ENCODE assay signal across 22 mouse cellular contexts in genomic region chr4:33739211-33739904, GRCm38 (mm10).
DNase-seq lines count a peak whose midpoint lies in the region; ATAC-seq and TF ChIP-seq lines count a peak whose summit lies in the region.
"Had no signal": no experiment of that assay in that cellular context is flagged by ENCODE, and none has a peak within 500 bp of the region (broad histone marks: within the 10 kb centered on the region; RNA-seq: fewer than 3 reads in every experiment).

No protein-coding gene starts in this region.

- intact Hi-C loops in left cerebral cortex, postnatal 25 days (cut with DNase I) = loop anchor here (5.0 to 10.0 kb wide), 2 partner anchors 143 to 495 kb away; no protein-coding TSS in a partner anchor

- H3K9ac ChIP-seq in liver, adult 2 months (ENCODE audit: low read depth, low read length) = no peak overlapping the region
- no peak overlapping the region for H3K9ac ChIP-seq in liver, embryonic 12.5 days
- H3K9ac ChIP-seq in midbrain, embryonic 11.5 days (ENCODE audit: low read length) = no peak overlapping the region
- H3K9ac ChIP-seq: embryonic facial prominence, embryonic 13.5 days; forebrain, embryonic 12.5 days; hindbrain, embryonic 14.5 days; liver, embryonic 14.5 days had no signal

- no peaks in the 10 kb centered on the region for H3K9me3 ChIP-seq in liver, embryonic 12.5 days (replicated peaks)
- H3K9me3 ChIP-seq in midbrain, embryonic 11.5 days (ENCODE audit: control insufficient read depth, low read length) = no peaks in the 10 kb centered on the region
- H3K9me3 ChIP-seq: embryonic facial prominence, embryonic 13.5 days; forebrain, embryonic 12.5 days; heart, embryonic 10.5 days; midbrain, embryonic 10.5 days had no signal

- H3K4me1 ChIP-seq in liver, adult 2 months (ENCODE audit: control insufficient read depth, insufficient read depth, low read length) = peaks cover 2% of the 10 kb centered on the region; the same call in 1 of the 2 replicates
- H3K4me1 ChIP-seq in liver, embryonic 12.5 days = peaks cover 9% of the 10 kb centered on the region
- peaks cover 2% of the 10 kb centered on the region; the same call in 1 of the 2 replicates for H3K4me1 ChIP-seq in midbrain, embryonic 11.5 days (ENCODE audit: control insufficient read depth, insufficient read depth, low read length)
- H3K4me1 ChIP-seq: embryonic facial prominence, embryonic 13.5 days had no signal

- peak; percentile 17 for DNase-seq in embryo, embryonic 11 days
- no peak for DNase-seq in embryo, embryonic 10.5 days (ENCODE audit: low spot score)
- DNase-seq in liver, adult 2 months (ENCODE audit: extremely low read depth, low read depth, low spot score) = peak; percentile 8
- peak; percentile 12 for DNase-seq in lung, postnatal 25 days (ENCODE audit: low spot score)
- DNase-seq in left cerebral cortex, postnatal 25 days (ENCODE audit: low spot score in 2 of 2) = no peak
- DNase-seq in midbrain, embryonic 11.5 days (ENCODE audit: low spot score, missing footprints) = no peak
- DNase-seq: adrenal gland, adult 2 months; cerebellum, adult 11-12 months; cerebellum, postnatal 10 days; gastrocnemius, adult 2 months; heart, postnatal 4 days; thymus, adult 2 months had no signal

- H3ac ChIP-seq in C2C12 (ENCODE audit: control insufficient read depth, insufficient read length, low read depth) = no peak overlapping the region

- H3K27me3 ChIP-seq in liver, adult 2 months (ENCODE audit: control insufficient read depth, insufficient read depth, low read length) = no peaks in the 10 kb centered on the region
- no peaks in the 10 kb centered on the region for H3K27me3 ChIP-seq in liver, embryonic 12.5 days (replicated peaks)
- no peaks in the 10 kb centered on the region for H3K27me3 ChIP-seq in C2C12 (ENCODE audit: control insufficient read depth, insufficient read depth, insufficient read length)
- no peaks in the 10 kb centered on the region for H3K27me3 ChIP-seq in midbrain, embryonic 11.5 days (ENCODE audit: control insufficient read depth, insufficient read depth, low read length)
- H3K27me3 ChIP-seq: embryonic facial prominence, embryonic 13.5 days; forebrain, embryonic 12.5 days; Patski had no signal

- H3K4me2 ChIP-seq in liver, embryonic 12.5 days = no peak overlapping the region
- no peak overlapping the region for H3K4me2 ChIP-seq in midbrain, embryonic 11.5 days
- H3K4me2 ChIP-seq: embryonic facial prominence, embryonic 13.5 days; forebrain, embryonic 12.5 days; hindbrain, embryonic 14.5 days had no signal

- no peak overlapping the region for H3K27ac ChIP-seq in liver, adult 2 months (replicated peaks; ENCODE audit: insufficient read depth, low read depth, low read length)
- no peak overlapping the region for H3K27ac ChIP-seq in liver, embryonic 12.5 days
- no peak overlapping the region for H3K27ac ChIP-seq in midbrain, embryonic 11.5 days (ENCODE audit: low read depth, low read length)
- H3K27ac ChIP-seq: embryonic facial prominence, embryonic 13.5 days; forebrain, embryonic 12.5 days; gastrocnemius, adult 2 months; heart, embryonic 10.5 days; hindbrain, embryonic 14.5 days; liver, embryonic 14.5 days; midbrain, embryonic 10.5 days had no signal

- ATAC-seq in liver, embryonic 12.5 days = no peak
- no peak for ATAC-seq in midbrain, embryonic 11.5 days (ENCODE audit: low FRiP score)
- ATAC-seq: Patski had no signal

- no peaks in the 10 kb centered on the region for H3K79me2 ChIP-seq in liver, adult 2 months (ENCODE audit: control insufficient read depth, insufficient read depth, low read length)
- H3K79me2 ChIP-seq in C2C12 (ENCODE audit: control insufficient read depth, insufficient read depth) = no peaks in the 10 kb centered on the region

- H3K36me3 ChIP-seq in liver, adult 2 months (ENCODE audit: control insufficient read depth, insufficient read depth, low read length) = no peaks in the 10 kb centered on the region
- H3K36me3 ChIP-seq in liver, embryonic 12.5 days = no peaks in the 10 kb centered on the region
- no peaks in the 10 kb centered on the region for H3K36me3 ChIP-seq in C2C12 (ENCODE audit: control insufficient read depth, insufficient read depth)
- H3K36me3 ChIP-seq in midbrain, embryonic 11.5 days (ENCODE audit: control insufficient read depth, insufficient read depth, low read length) = no peaks in the 10 kb centered on the region
- H3K36me3 ChIP-seq: embryonic facial prominence, embryonic 13.5 days; forebrain, embryonic 12.5 days; heart, embryonic 10.5 days; midbrain, embryonic 10.5 days had no signal

- 87% methylated on average over 8 of the region's 8 CpGs for WGBS in liver, adult 2 months
- WGBS in liver, embryonic 12.5 days (ENCODE audit: insufficient replicate concordance) = 73% methylated on average over 8 of the region's 8 CpGs
- 82% methylated on average over 8 of the region's 8 CpGs for WGBS in midbrain, embryonic 11.5 days

- no peak for TF ChIP-seq CTCF in liver, adult 2 months (IDR thresholded peaks at IDR 0.05; ENCODE audit: low read depth, low read length)
- no peak for TF ChIP-seq CTCF in C2C12 (IDR thresholded peaks at IDR 0.05; ENCODE audit: control insufficient read depth, insufficient read depth, insufficient read length)

- no peaks in the 10 kb centered on the region for H3K79me3 ChIP-seq in C2C12 (ENCODE audit: low read depth)

- H3K4me3 ChIP-seq in liver, adult 2 months (ENCODE audit: insufficient read depth, low read depth, low read length) = no peak overlapping the region
- no peak overlapping the region for H3K4me3 ChIP-seq in liver, embryonic 12.5 days
- H3K4me3 ChIP-seq in C2C12 (ENCODE audit: insufficient read depth, poor library complexity, severe bottlenecking) = no peak overlapping the region
- no peak overlapping the region for H3K4me3 ChIP-seq in midbrain, embryonic 11.5 days (ENCODE audit: low read depth, low read length)
- H3K4me3 ChIP-seq: embryonic facial prominence, embryonic 13.5 days; erythroblast, embryonic 14.5 days; forebrain, embryonic 12.5 days; gastrocnemius, adult 2 months; heart, embryonic 10.5 days; midbrain, embryonic 10.5 days had no signal

- no peak for TF ChIP-seq POLR2A in liver, adult 2 months (IDR thresholded peaks at IDR 0.05; ENCODE audit: extremely low read depth, insufficient read depth, low read length)

TF ChIP-seq in C2C12, 6 proteins besides CTCF, POLR2A, EP300 and RAD21:
- TF ChIP-seq MYOD1 (IDR thresholded peaks at IDR 0.05; ENCODE audit: control insufficient read depth, insufficient read length, low read depth) = no peak
- no peak for TF ChIP-seq MYOG (IDR thresholded peaks at IDR 0.05; ENCODE audit: control insufficient read depth, extremely low read depth, insufficient read length)
- peak; percentile 11 for TF ChIP-seq CEBPB (IDR thresholded peaks at IDR 0.05; ENCODE audit: low read depth)
- no peak for TF ChIP-seq USF1 (IDR thresholded peaks at IDR 0.05; ENCODE audit: low read depth)
- TF ChIP-seq MAX (IDR thresholded peaks at IDR 0.05) = no peak
- no peak for TF ChIP-seq FOSL1 (IDR thresholded peaks at IDR 0.05; ENCODE audit: insufficient read depth, low read length, poor library complexity, severe bottlenecking)

Comparison
In these comparisons a context has a peak if more than half of its experiments do, and no peak if none do; other contexts are left out.
1. DNase-seq: peak in embryo, embryonic 11 days (single experiment), liver, adult 2 months (single experiment) and lung, postnatal 25 days (single experiment); none in embryo, embryonic 10.5 days (single experiment), left cerebral cortex, postnatal 25 days (0 of 2) and midbrain, embryonic 11.5 days (single experiment).